Mouse (Mus musculus): ENCODE measurements around the gene Npas2. TPM values are rescaled to one million over a fixed set of nuclear protein-coding genes. Genes with fewer than 3 reads are reported as not detected.

Npas2 gene
- polyA plus RNA-seq, 1 experiment = not detected

DNA sequence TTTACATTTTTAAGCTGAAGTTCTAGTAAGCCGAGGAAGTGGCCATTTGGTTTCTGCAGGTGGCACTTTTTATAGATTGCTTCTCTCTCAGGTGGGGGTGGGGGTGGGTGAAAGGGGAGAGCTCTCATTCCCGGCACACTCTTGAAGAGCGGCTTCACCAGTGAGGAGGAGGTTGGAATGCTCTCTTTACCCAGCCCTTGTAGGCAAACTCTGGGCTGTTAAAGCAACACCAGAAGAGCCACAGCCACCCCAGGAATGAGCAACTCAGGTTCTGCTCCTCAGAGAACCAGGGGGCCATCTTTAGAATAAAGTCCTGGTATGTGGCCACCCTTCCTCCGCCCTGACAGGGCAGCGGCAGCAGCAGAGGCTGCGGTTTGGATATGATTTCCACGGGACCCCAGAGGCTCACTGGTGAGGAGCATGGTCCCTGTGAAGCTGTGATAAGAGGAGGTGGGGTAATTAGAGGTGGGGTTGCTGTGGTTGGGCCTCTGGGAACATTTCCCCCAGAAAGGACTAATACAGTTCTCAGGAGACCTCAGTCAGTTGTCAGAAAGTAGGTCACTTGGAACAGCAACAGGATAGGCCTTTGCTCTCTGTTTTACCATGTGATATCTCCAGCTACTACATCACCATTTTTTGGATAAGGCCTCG is 199.8 kb downstream of the Npas2 start:
- Histone ChIP-seq H3K4me1 (ENCODE audit: control insufficient read depth, insufficient read depth, low read length) (peaks cover 2% of the 10 kb centered on the region; the same call in 1 of the 2 replicates), H3K4me3 (replicated peaks; ENCODE audit: control insufficient read depth, low read depth, low read length) (no peak overlapping the region), H3K27ac (ENCODE audit: control insufficient read depth, insufficient read depth, low read depth, low read length, poor library complexity) (no peak overlapping the region)
- TF ChIP-seq POLR2A (IDR thresholded peaks at IDR 0.05; ENCODE audit: borderline replicate concordance, control insufficient read depth, low read depth, low read length) = no peak
- TF ChIP-seq CTCF (IDR thresholded peaks at IDR 0.05; ENCODE audit: control insufficient read depth, insufficient read depth, low read length) = no peak
- WGBS = 57% methylated on average over 8 of the region's 8 CpGs

DNA sequence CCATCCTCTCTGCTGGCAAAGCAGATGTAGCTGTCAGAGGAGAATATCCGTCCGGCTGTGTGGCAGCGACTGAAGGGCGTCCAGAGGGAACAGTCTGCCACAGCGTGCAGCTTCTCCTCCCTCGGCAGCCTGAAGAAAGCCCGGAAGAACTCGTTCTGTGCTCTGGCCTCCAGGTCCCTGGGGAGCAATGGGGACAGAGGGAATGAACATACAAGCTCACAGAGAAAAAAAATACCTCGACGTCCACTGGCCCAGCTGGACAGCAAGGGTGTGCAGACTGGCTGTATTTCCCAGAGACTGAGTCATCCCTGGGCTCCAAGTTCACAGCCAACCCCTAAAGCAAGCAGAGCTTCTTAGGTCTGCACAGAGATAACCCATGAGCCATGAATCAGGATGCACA is 200.6 kb downstream of the Npas2 start:
- TF ChIP-seq POLR2A (IDR thresholded peaks at IDR 0.05; ENCODE audit: borderline replicate concordance, control insufficient read depth, low read depth, low read length) (no peak), CTCF (IDR thresholded peaks at IDR 0.05; ENCODE audit: control insufficient read depth, insufficient read depth, low read length) (no peak)
- Histone ChIP-seq H3K4me3 (replicated peaks; ENCODE audit: control insufficient read depth, low read depth, low read length) (no peak overlapping the region), H3K4me1 (ENCODE audit: control insufficient read depth, insufficient read depth, low read length) (peaks cover 2% of the 10 kb centered on the region; the same call in 1 of the 2 replicates), H3K27ac (ENCODE audit: control insufficient read depth, insufficient read depth, low read depth, low read length, poor library complexity) (no peak overlapping the region)
- 85% methylated on average over 10 of the region's 10 CpGs for WGBS

DNA sequence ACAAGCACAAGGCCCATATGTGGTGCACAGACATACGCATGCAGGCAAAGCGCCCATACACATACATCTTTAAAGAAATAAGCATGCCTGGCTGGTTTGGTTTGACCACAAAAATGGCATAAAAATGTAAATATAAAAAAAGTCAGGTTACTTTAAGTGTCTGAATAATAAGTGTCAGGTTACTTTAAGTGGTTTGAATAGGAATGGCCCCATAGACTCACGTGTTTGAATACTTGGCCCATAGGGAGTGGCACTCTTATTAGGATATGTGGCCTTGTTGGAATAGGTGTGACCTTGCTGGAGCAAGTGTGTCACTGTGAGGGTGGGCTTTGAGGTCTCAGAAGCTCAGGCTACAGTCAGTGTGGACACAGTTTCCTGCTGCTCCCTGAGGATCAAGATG is 201.1 kb downstream of the Npas2 start:
- Histone ChIP-seq H3K27ac (ENCODE audit: control insufficient read depth, insufficient read depth, low read depth, low read length, poor library complexity) (no peak overlapping the region), H3K4me3 (replicated peaks; ENCODE audit: control insufficient read depth, low read depth, low read length) (no peak overlapping the region), H3K4me1 (ENCODE audit: control insufficient read depth, insufficient read depth, low read length) (peaks cover 2% of the 10 kb centered on the region; the same call in 1 of the 2 replicates)
- no peak for TF ChIP-seq CTCF (IDR thresholded peaks at IDR 0.05; ENCODE audit: control insufficient read depth, insufficient read depth, low read length)
- no peak for TF ChIP-seq POLR2A (IDR thresholded peaks at IDR 0.05; ENCODE audit: borderline replicate concordance, control insufficient read depth, low read depth, low read length)
- WGBS = 93% methylated on average over 3 of the region's 3 CpGs

DNA sequence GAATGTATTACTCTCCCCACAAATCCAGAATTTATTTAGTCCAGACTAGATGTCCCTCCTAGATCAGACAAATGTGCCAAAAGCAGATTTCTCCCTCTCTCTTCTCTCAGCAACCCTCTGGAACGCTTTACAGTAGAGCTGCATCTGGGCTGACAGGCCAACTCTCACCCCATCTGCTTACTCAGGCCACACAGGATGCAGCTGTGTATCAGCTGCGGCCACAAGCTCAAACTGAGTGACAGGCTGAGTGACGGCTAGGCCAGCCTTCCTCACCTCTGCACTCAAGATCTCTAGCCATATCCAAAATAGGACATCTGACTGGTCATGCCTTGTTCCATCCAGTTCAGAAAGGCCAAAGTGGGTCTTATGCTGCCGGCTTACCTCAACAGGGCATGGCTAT is 202.8 kb downstream of the Npas2 start:
- peaks cover 2% of the 10 kb centered on the region; the same call in 1 of the 2 replicates for H3K4me1 ChIP-seq (ENCODE audit: control insufficient read depth, insufficient read depth, low read length)
- 14% methylated on average over 4 of the region's 4 CpGs for WGBS
- H3K27ac ChIP-seq (ENCODE audit: control insufficient read depth, insufficient read depth, low read depth, low read length, poor library complexity) = no peak overlapping the region
- TF ChIP-seq POLR2A (IDR thresholded peaks at IDR 0.05; ENCODE audit: borderline replicate concordance, control insufficient read depth, low read depth, low read length) (no peak), CTCF (IDR thresholded peaks at IDR 0.05; ENCODE audit: control insufficient read depth, insufficient read depth, low read length) (no peak)
- no peak overlapping the region for H3K4me3 ChIP-seq (replicated peaks; ENCODE audit: control insufficient read depth, low read depth, low read length)

DNA sequence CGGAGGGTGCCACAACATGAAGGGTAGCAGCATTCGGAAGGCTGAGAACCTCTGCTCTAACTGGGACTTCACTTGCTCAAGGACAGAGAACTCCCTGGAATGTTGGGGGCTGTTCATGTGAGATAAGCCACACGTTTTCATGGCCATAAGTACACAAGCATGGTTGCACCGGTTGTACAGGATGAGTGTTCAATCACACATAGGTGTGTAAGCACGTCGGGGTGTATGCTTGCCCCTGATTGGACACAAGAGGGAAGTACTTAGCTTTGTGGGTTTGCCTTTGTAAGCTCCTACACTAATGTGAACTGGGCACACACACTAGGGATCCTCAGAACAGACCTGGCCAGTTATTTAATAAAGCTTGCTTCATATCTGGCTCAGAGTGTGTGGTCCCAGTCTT is 204.8 kb downstream of the Npas2 start:
- Histone ChIP-seq H3K27ac (ENCODE audit: control insufficient read depth, insufficient read depth, low read depth, low read length, poor library complexity) (no peak overlapping the region), H3K4me1 (ENCODE audit: control insufficient read depth, insufficient read depth, low read length) (peaks cover 2% of the 10 kb centered on the region; the same call in 1 of the 2 replicates), H3K4me3 (replicated peaks; ENCODE audit: control insufficient read depth, low read depth, low read length) (no peak overlapping the region)
- 80% methylated on average over 6 of the region's 6 CpGs for WGBS
- TF ChIP-seq POLR2A (IDR thresholded peaks at IDR 0.05; ENCODE audit: borderline replicate concordance, control insufficient read depth, low read depth, low read length) (no peak), CTCF (IDR thresholded peaks at IDR 0.05; ENCODE audit: control insufficient read depth, insufficient read depth, low read length) (no peak)

DNA sequence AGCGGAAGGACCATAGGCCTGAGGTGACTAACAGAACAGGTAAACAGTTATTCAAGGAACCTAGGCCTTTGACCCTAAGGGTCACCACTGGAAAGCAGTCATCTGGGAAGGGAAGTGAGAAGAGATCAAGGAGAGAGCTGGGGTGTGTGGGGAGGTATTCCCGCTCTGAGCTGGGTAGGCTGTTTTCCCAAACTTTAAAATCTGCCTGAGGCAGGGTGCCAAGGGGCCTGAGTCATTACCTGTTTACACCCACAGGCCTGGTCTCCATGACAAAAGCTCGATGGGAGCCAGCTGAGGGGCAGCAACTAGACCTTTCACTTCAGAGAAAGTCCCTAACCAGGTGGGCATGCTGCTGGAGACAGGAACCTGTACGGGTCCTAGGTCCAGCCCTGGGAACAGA is 205.7 kb downstream of the Npas2 start:
- WGBS = 78% methylated on average over 4 of the region's 4 CpGs
- H3K27ac ChIP-seq (ENCODE audit: control insufficient read depth, insufficient read depth, low read depth, low read length, poor library complexity) = no peak overlapping the region
- TF ChIP-seq POLR2A (IDR thresholded peaks at IDR 0.05; ENCODE audit: borderline replicate concordance, control insufficient read depth, low read depth, low read length) (no peak), CTCF (IDR thresholded peaks at IDR 0.05; ENCODE audit: control insufficient read depth, insufficient read depth, low read length) (no peak)
- no peak overlapping the region for H3K4me3 ChIP-seq (replicated peaks; ENCODE audit: control insufficient read depth, low read depth, low read length)
- peaks cover 2% of the 10 kb centered on the region; the same call in 1 of the 2 replicates for H3K4me1 ChIP-seq (ENCODE audit: control insufficient read depth, insufficient read depth, low read length)

DNA sequence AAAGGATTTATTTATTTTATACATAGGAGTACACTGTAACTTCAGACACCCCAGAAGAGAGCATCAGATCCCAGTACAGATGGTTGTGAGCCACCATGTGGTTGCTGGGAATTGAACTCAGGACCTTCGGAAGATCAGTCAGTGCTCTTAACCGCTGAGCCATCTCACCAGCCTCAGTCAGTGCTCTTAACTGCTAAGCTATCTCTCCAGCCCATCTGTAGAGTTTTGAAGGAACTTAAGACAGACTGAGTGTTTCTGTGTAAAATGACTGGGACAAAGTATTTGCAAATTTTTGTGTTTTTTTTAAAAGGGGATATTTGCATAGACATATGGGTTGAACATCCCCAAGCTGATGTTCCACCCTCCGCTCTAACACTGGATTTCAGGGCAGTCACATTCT is 206.6 kb downstream of the Npas2 start:
- TF ChIP-seq CTCF (IDR thresholded peaks at IDR 0.05; ENCODE audit: control insufficient read depth, insufficient read depth, low read length) (no peak), POLR2A (IDR thresholded peaks at IDR 0.05; ENCODE audit: borderline replicate concordance, control insufficient read depth, low read depth, low read length) (no peak)
- WGBS = 82% methylated on average over 3 of the region's 3 CpGs
- H3K27ac ChIP-seq (ENCODE audit: control insufficient read depth, insufficient read depth, low read depth, low read length, poor library complexity) = no peak overlapping the region
- no peak overlapping the region for H3K4me3 ChIP-seq (replicated peaks; ENCODE audit: control insufficient read depth, low read depth, low read length)
- H3K4me1 ChIP-seq (ENCODE audit: control insufficient read depth, insufficient read depth, low read length) = peaks cover 2% of the 10 kb centered on the region; the same call in 1 of the 2 replicates

DNA sequence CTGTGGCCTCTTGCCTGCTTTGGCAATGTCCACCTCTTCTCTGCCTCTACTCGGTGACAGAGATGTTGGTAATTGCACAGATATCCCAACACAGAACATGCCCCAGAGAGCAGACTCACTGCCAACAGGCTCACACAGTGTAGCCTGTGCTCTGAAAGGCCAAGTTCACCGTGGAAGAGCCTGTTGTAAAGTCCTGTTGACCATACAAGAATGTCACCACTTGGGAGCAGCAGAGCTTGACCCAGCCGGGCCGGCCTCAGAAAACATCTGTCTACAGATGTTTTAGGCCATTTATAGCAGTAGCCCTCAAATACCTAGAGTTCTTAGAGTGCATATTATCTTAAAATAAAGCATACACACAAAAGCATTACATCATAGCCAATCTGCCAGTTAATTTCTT is 213.6 kb downstream of the Npas2 start:
- WGBS = 80% methylated on average over 4 of the region's 4 CpGs
- Histone ChIP-seq H3K4me3 (replicated peaks; ENCODE audit: control insufficient read depth, low read depth, low read length) (no peak overlapping the region), H3K27ac (ENCODE audit: control insufficient read depth, insufficient read depth, low read depth, low read length, poor library complexity) (no peak overlapping the region), H3K4me1 (ENCODE audit: control insufficient read depth, insufficient read depth, low read length) (peaks cover 4% of the 10 kb centered on the region)
- TF ChIP-seq CTCF (IDR thresholded peaks at IDR 0.05; ENCODE audit: control insufficient read depth, insufficient read depth, low read length) = no peak
- no peak for TF ChIP-seq POLR2A (IDR thresholded peaks at IDR 0.05; ENCODE audit: borderline replicate concordance, control insufficient read depth, low read depth, low read length)

Data from bone marrow, adult 2 months (tissue).